Mouse (Mus musculus) embryonic facial prominence, embryonic 15.5 days (tissue): ENCODE results near the gene Prkch. TPM values are rescaled to one million over a fixed set of nuclear protein-coding genes. Genes with fewer than 3 reads are reported as not detected.

Experiments
- ATAC-seq: fragments of 200-750 bp; cut with Nextera tagmentation; 2 replicates; pipeline ENCODE4 v1.8.0; 2017; ENCODE audit warnings: low read depth, moderate TSS enrichment; ENCODE audit not compliant: insufficient number of reproducible peaks, low FRiP score, low TSS enrichment
- H3K27ac ChIP-seq: fragments of 300-500 bp; sonication (generic); replicated peaks from 2 replicates; pipeline ENCODE4 v1.5.1; 2015; ENCODE audit warnings: mild to moderate bottlenecking, inconsistent platforms
- H3K27me3 ChIP-seq: fragments of 300-500 bp; sonication (generic); 2 replicates; pipeline ENCODE4 v1.6.1; 2015; ENCODE audit warnings: inconsistent platforms
- H3K36me3 ChIP-seq: fragments of 300-500 bp; sonication (generic); 2 replicates; pipeline ENCODE4 v1.6.1; 2015; ENCODE audit warnings: mild to moderate bottlenecking, inconsistent platforms
- H3K4me1 ChIP-seq: fragments of 300-500 bp; sonication (generic); 2 replicates; pipeline ENCODE4 v1.6.1; 2015; ENCODE audit warnings: inconsistent platforms
- H3K4me2 ChIP-seq: fragments of 300-500 bp; sonication (generic); replicated peaks from 2 replicates; pipeline ENCODE4 v1.6.1; 2015; ENCODE audit warnings: mild to moderate bottlenecking, inconsistent platforms
- H3K4me3 ChIP-seq: fragments of 300-500 bp; sonication (generic); replicated peaks from 2 replicates; pipeline ENCODE4 v1.5.1; 2015; ENCODE audit warnings: mild to moderate bottlenecking, inconsistent platforms
- H3K9ac ChIP-seq: fragments of 300-500 bp; sonication (generic); 2 replicates; pipeline ENCODE4 v1.6.1; 2015; ENCODE audit warnings: inconsistent platforms
- H3K9me3 ChIP-seq: fragments of 300-500 bp; sonication (generic); replicated peaks from 2 replicates; pipeline ENCODE4 v1.6.1; 2016; ENCODE audit warnings: inconsistent platforms
- WGBS: fragments of 180-500 bp; shearing (Covaris S2); methylation state at CpG from one replicate; pipeline ENCODE4 v1.1.7; 2015; 5-methylcytosine and 5-hydroxymethylcytosine counted together
- polyA plus RNA-seq: library from polyadenylated mRNA; unstranded; fragments of >200 nt; fragmentation: Nextera tagmentation; extraction: Ambion mirVana; gene quantifications from 2 replicates; pipeline ENCODE4 v1.2.1, GENCODE M21; 2015

Gene Prkch
- polyA plus RNA-seq, 1 experiment from 2014 or later = 21.0 TPM

DNA sequence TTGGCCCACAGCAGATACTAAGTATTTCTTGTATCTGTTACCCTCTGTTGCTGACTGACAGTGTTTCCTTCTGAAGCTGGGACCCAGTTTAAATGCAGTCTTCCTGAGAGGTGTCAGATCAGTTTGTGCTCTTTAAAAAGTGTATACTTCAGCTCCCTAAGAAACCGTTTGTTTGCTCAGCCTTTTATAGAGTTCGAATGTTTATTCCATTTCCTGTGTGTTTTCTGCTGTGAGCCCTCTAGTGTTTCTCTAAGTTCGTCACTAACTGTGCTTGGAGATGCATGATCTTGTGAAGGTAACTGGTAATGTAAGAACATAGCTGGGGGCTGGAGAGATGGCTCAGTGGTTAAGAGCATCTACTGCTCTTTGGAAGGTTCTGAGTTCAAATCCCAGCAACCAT lies 27.1 kb downstream of the Prkch start:
- Histone ChIP-seq H3K4me3 (no peak overlapping the region), H3K9me3 (no peaks in the 10 kb centered on the region), H3K36me3 (no peaks in the 10 kb centered on the region), H3K4me1 (0 out of 2 replicates have a peak, but pooled peaks cover 6% of the 10 kb centered on the region), H3K27ac (no peak overlapping the region), H3K4me2 (no peak overlapping the region), H3K27me3 (no peaks in the 10 kb centered on the region), H3K9ac (no peak overlapping the region)
- 71% methylated on average over 3 of the region's 3 CpGs for WGBS
- ATAC-seq = no peak

DNA sequence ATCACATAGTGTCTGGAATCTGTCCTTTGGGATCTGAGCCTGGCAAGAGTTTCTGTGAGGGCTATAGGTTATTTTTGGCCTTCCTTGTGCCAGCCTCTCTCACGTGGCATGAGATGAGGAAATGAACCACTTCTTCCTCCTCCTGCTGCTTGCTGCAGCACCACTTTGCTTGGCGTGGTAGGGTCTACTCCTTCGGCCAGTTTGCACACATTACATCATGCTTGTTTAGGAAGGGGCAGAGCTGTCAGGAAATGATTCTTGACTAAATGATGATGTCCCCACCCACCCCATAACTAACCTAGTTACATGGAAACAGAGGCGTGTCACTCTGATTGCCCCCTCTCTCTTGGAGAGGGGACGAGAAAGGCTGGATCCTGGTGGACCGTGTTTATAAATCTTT lies 28.6 kb downstream of the Prkch start:
- ATAC-seq = no peak

DNA sequence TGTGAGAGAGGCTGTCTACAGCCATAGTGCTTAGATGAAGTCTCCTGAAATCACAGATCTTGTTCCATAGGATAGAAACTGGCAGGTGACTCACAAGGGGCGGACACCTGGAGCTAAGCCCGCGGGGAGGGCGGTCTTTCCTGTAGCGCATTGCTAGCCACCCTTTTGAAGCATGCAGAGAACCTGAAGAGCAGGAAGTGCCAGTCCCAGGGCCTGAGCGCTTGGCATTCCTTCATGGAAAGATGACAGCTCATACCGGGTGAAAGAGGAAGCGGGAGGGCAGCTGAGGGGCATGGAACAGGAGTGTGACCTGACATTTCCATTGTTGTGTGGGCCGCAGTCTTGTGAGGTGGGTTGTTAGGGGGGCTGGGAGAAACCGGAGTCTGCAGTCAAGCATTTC lies 33.1 kb downstream of the Prkch start:
- no peak overlapping the region for H3K4me2 ChIP-seq
- H3K9me3 ChIP-seq = no peaks in the 10 kb centered on the region
- WGBS = 46% methylated on average over 10 of the region's 10 CpGs
- peaks cover 9% of the 10 kb centered on the region; the same call in 1 of the 2 replicates for H3K4me1 ChIP-seq
- ATAC-seq = peak; percentile 72
- no peak overlapping the region for H3K4me3 ChIP-seq
- H3K27ac ChIP-seq = 0 out of 2 replicates have a peak overlapping the region, but pooled peaks have one; percentile 11
- no peak overlapping the region for H3K9ac ChIP-seq
- no peaks in the 10 kb centered on the region for H3K36me3 ChIP-seq
- H3K27me3 ChIP-seq = no peaks in the 10 kb centered on the region

More for the DNA sequence above, 28.6 kb downstream of the Prkch start:
- H3K27ac ChIP-seq = no peak overlapping the region
- H3K4me1 ChIP-seq = peaks cover 11% of the 10 kb centered on the region; the same call in 1 of the 2 replicates
- H3K36me3 ChIP-seq = no peaks in the 10 kb centered on the region
- no peaks in the 10 kb centered on the region for H3K27me3 ChIP-seq
- H3K9ac ChIP-seq = no peak overlapping the region
- H3K9me3 ChIP-seq = no peaks in the 10 kb centered on the region
- H3K4me3 ChIP-seq = no peak overlapping the region
- 72% methylated on average over 6 of the region's 6 CpGs for WGBS
- no peak overlapping the region for H3K4me2 ChIP-seq

DNA sequence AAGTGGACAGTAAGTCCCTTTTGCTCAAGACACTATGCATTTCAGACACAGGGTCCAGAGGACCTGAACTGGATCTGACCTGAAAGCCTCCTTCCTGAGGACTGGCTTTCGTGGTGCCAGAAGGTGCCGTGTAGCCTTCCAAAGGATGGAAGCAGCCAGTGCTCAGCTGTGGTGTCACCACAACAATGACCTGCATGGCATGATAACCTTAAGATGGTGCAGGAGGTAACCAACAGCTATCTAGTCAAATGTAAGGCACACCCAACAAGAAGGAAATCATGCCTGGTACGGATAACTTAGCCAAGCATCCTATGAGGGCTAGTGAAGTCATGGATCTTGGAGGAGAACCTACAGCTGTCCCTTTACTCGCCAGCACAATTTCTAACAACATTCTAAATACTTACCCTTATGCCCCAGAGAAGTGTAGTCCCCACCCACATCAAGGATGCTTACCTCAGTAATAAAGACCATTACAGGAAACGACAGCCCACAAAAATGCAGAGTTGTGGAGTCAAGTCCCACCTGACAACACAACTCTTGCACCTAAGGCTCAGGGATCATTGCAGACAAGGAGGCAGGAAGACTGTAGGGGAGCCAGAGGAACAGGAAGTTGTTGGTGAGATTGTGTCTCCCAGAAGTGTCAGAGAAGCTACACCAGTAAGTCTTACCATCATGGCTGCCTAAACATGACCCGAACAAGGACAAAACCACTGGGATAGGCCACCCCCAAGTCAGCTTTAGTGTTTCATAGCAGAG lies 40.9 kb downstream of the Prkch start:
- no peak for ATAC-seq
- Histone ChIP-seq H3K4me3 (no peak overlapping the region), H3K9ac (no peak overlapping the region), H3K36me3 (no peaks in the 10 kb centered on the region), H3K4me2 (no peak overlapping the region), H3K27me3 (no peaks in the 10 kb centered on the region), H3K27ac (no peak overlapping the region), H3K9me3 (no peaks in the 10 kb centered on the region), H3K4me1 (0 out of 2 replicates have a peak, but pooled peaks cover 3% of the 10 kb centered on the region)
- WGBS = 86% methylated on average over 6 of the region's 6 CpGs

DNA sequence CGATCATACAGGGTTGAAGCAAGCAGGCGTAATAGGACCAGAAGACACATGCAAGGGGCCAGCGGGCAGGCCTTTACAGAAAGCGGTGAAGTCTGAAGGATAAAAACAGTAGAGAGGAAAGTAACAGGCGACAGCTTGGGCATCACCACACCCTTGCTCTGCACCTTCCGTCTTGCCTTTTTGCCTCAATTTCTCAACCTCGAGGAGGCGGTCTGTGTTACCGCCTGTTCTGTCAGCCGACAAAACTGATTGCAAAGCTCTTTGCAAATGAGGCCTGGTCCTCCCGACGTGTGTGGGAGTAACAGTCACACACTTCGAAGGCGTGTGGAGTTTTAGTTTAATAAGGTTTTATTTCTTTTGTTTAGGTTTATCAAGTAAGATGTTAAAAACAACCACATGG lies 43.3 kb downstream of the Prkch start:
- no peak overlapping the region for H3K4me3 ChIP-seq
- H3K27me3 ChIP-seq = no peaks in the 10 kb centered on the region
- ATAC-seq = no peak
- no peak overlapping the region for H3K9ac ChIP-seq
- no peaks in the 10 kb centered on the region for H3K9me3 ChIP-seq
- H3K4me2 ChIP-seq = no peak overlapping the region
- 83% methylated on average over 14 of the region's 14 CpGs for WGBS
- peaks cover 11% of the 10 kb centered on the region for H3K4me1 ChIP-seq
- H3K27ac ChIP-seq = no peak overlapping the region
- H3K36me3 ChIP-seq = no peaks in the 10 kb centered on the region

DNA sequence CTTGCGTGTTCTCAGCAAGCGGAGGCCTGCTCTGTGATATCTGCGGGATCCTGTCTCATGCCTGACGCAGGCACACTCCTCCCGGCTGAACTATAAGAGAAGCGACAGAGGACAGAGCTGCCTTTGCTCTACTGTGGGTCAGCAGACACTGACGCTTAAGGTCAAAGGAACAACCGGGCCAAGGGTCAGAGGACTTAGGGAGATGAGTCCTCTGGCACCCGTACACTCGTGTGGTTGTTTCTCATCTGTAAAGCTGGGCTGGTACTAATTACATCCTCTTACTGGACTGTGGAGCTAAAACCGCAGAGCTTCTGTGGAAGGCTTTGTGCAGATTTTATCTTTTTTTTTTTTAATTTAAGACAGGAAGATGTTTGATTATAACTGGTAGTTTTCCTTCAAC lies 46.0 kb downstream of the Prkch start:
- 34% methylated on average over 11 of the region's 11 CpGs for WGBS
- Histone ChIP-seq H3K27ac (0 out of 2 replicates have a peak overlapping the region, but pooled peaks have one; percentile 39), H3K4me2 (no peak overlapping the region), H3K27me3 (no peaks in the 10 kb centered on the region), H3K9ac (no peak overlapping the region), H3K4me1 (peaks cover 11% of the 10 kb centered on the region), H3K9me3 (no peaks in the 10 kb centered on the region), H3K36me3 (no peaks in the 10 kb centered on the region), H3K4me3 (no peak overlapping the region)
- no peak for ATAC-seq

DNA sequence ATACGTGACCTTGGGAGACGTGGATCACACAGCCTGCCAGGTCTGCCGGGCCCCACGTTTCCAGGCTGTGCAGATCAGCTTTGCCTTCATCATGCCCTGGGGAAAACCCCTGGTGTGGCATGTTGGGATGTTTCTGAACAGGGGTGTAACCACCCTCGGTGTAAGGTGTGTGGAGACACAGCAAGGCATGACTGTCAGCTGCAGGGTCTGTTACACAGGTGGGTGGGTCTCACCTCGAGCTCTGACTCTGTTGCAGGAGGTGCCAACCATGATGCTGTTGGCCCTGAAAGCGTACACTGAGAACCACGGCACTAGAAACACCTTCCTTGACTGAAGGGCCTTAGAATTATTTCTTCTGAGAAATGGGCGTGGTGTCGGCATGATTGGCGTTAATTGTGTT lies 46.6 kb downstream of the Prkch start:
- 36% methylated on average over 11 of the region's 11 CpGs for WGBS
- H3K9ac ChIP-seq = no peak overlapping the region
- no peak for ATAC-seq

DNA sequence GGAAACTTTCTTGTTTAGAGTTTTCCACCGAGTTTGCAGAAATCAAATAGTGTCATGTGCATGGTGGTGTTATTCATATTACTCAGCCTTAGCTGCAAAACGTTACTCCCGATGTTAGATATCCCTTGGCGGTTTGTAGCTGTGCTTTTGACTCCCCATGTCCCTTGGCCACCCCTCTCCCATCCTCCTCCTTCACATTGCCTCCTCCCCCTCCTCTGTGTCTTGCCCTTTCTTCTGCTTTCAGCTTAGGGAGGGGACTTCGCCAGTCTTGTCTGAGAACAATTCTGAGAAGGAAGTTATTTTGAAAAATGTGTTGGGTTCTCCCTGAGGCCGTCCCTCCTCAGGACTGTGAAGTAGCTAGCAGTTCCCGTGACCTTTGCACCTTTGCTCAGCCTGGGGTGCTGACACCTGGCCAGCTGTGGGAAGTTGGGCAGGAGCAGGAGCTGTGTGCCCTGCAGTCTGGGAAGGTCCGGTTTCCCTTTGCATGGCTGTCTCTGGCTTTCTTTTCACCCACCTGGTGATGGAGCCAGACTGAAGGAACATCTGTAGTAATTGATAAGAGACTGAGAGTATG lies 48.2 kb downstream of the Prkch start:
- Histone ChIP-seq H3K4me3 (no peak overlapping the region), H3K36me3 (no peaks in the 10 kb centered on the region), H3K27ac (no peak overlapping the region), H3K4me1 (peaks cover 11% of the 10 kb centered on the region), H3K27me3 (no peaks in the 10 kb centered on the region), H3K4me2 (no peak overlapping the region), H3K9me3 (no peaks in the 10 kb centered on the region), H3K9ac (no peak overlapping the region)
- 21% methylated on average over 8 of the region's 8 CpGs for WGBS
- ATAC-seq = no peak

More for the DNA sequence above, 46.6 kb downstream of the Prkch start:
- no peak overlapping the region for H3K4me3 ChIP-seq
- H3K9me3 ChIP-seq = no peaks in the 10 kb centered on the region
- peaks cover 11% of the 10 kb centered on the region for H3K4me1 ChIP-seq
- H3K36me3 ChIP-seq = no peaks in the 10 kb centered on the region
- H3K27me3 ChIP-seq = no peaks in the 10 kb centered on the region
- no peak overlapping the region for H3K27ac ChIP-seq
- H3K4me2 ChIP-seq = no peak overlapping the region

DNA sequence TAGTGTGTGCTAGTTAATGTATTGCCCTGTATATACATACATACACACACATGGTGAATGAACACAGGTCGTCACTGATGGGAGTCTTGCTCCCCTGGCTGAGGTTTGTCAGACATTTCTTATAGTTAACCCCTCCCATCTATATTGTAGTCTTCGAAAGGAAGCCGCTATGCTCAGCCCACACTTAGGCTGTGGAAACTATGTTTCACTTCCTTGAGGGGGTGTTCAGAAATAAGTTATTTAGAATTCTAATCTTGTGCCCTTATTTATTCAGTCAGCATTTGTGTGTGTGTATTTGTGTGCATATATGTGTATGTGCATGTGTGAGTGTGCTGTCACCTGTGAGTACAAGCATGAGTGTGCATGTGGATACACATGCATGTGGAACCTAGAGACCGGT lies 49.1 kb downstream of the Prkch start:
- peaks cover 11% of the 10 kb centered on the region for H3K4me1 ChIP-seq
- no peak overlapping the region for H3K27ac ChIP-seq
- no peaks in the 10 kb centered on the region for H3K36me3 ChIP-seq
- H3K4me3 ChIP-seq = no peak overlapping the region
- no peak overlapping the region for H3K9ac ChIP-seq
- no peak overlapping the region for H3K4me2 ChIP-seq
- H3K27me3 ChIP-seq = no peaks in the 10 kb centered on the region
- WGBS = 89% methylated on average over 4 of the region's 4 CpGs
- ATAC-seq = no peak
- no peaks in the 10 kb centered on the region for H3K9me3 ChIP-seq

DNA sequence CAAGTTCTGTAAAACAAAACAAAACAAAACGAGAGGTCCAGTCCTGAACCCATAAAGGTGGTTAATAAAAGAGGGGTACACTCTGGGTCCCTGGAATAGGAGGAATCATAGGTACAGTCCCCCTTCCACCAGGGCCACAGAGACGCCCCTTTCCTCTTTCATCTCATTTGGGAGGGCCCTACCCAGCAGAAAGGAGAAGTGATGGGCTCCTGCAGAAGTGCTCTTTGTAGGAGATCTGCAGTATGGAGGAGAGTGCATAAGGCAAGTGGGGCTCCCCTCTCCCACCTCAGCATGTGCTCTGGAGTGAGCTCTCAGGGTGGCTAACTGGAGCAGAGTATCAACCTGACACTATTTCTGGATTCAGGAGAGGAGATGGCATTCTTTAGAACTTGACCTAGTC lies 55.0 kb downstream of the Prkch start:
- no peak for ATAC-seq
- no peaks in the 10 kb centered on the region for H3K27me3 ChIP-seq
- H3K9me3 ChIP-seq = no peaks in the 10 kb centered on the region
- H3K4me3 ChIP-seq = no peak overlapping the region
- WGBS = 71% methylated on average over 2 of the region's 2 CpGs
- H3K4me1 ChIP-seq = no peaks in the 10 kb centered on the region
- no peaks in the 10 kb centered on the region for H3K36me3 ChIP-seq
- no peak overlapping the region for H3K9ac ChIP-seq
- H3K4me2 ChIP-seq = no peak overlapping the region
- H3K27ac ChIP-seq = no peak overlapping the region

DNA sequence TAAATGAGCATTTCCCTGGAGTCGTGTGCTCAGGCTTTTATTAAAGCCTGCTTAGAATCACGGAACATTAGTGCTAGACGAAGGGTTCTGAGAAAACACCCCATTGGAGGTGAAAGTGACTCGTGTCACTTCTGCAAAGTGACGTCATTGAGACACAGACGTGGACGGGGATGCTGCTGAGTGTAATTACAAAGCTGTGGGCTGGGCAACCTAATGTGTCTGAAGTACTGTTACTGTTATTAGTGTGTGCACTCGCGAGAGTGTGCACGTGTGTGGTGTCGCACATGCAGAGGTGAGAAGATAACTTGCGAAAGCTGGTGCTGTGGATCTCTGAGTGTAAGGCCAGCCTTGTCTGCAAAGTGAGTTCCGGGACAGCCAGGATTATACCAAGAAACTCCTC lies 56.6 kb downstream of the Prkch start:
- H3K4me3 ChIP-seq = no peak overlapping the region
- no peaks in the 10 kb centered on the region for H3K9me3 ChIP-seq
- WGBS = 70% methylated on average over 13 of the region's 13 CpGs
- no peak for ATAC-seq
- H3K27ac ChIP-seq = no peak overlapping the region
- no peak overlapping the region for H3K4me2 ChIP-seq
- H3K36me3 ChIP-seq = no peaks in the 10 kb centered on the region
- no peaks in the 10 kb centered on the region for H3K4me1 ChIP-seq
- H3K9ac ChIP-seq = no peak overlapping the region
- no peaks in the 10 kb centered on the region for H3K27me3 ChIP-seq

DNA sequence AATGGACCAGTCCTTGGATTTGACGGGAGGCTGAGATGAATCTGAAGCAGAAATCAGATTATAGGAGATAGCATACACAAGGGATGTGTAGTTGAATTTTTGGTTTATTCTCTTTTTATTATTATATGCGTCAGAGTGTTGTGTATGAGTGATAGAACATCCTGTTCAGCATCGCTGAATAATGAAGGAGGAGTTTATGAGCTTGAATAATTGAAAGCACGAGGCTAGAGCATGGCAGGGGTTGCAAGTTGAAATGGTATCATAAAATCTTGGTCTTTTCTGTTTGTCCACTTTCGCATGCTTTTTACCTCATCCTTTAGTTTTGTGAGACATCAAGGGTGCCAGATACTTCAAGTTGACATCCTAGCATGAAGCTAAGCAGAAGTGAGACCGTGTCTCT lies 60.6 kb downstream of the Prkch start:
- Histone ChIP-seq H3K27ac (no peak overlapping the region), H3K4me1 (no peaks in the 10 kb centered on the region), H3K27me3 (no peaks in the 10 kb centered on the region), H3K4me3 (no peak overlapping the region), H3K9ac (no peak overlapping the region), H3K36me3 (no peaks in the 10 kb centered on the region), H3K4me2 (no peak overlapping the region), H3K9me3 (no peaks in the 10 kb centered on the region)
- no peak for ATAC-seq
- WGBS = 83% methylated on average over 6 of the region's 6 CpGs
